Mouse (Mus musculus) spleen, postnatal 4 days (tissue): Measurements from ENCODE around the gene Epha2.
A peak's percentile ranks its signal among the peaks of the same experiment; 100 is the strongest.

ENCODE experiments used
- DNase-seq, 2 experiments: peaks; one replicate each; pipeline ENCODE4 v3.0.0; 2022; ENCODE audit warnings: low spot score in 2 of 2

The Epha2 gene

DNA sequence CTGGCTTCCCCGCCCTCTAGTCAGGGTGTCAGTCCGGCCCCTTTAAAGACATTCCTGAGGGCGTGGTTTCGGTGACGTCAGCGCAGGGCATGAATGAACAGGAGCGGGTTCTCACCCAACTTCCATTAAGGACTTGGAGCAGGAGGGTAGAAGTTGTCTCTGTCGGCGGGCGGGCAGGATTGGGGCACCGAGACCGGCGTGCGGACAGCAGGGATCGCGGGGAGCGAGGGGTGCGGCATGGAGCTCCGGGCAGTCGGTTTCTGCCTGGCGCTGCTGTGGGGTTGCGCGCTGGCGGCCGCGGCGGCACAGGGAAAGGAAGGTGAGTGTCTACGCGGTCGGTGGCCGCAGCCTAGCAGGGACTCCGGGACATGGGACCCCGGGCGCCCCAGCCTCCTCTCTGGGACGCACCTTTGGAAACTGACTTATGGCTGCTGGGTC lies at the start of gene Epha2:
TSS of gene Epha2 (plus strand) at position 125 of the 438 bp plus-strand sequence.
- DNase-seq: peak in 1 of 2 experiments; percentile 75

DNA sequence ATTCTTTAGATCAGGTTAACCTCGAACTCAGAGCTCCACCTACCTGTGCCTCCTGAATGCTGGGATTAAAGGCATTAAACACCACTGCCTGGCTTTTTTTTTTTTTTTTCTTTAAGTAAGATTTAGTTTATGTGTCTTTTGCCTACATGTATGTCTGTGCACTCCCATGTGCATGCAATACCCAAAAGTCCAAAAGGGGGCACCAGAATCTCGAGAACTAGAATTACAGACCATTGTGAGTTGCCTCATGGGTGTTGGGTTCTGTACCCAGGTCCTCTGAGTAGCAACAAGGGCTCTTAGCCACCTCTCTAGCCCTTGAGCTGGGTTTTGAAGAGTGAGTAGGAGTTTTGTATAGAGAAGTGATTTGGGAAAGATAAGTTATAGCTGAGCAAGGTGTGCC lies 48.4 kb upstream of the Epha2 start:
- no peak for DNase-seq

DNA sequence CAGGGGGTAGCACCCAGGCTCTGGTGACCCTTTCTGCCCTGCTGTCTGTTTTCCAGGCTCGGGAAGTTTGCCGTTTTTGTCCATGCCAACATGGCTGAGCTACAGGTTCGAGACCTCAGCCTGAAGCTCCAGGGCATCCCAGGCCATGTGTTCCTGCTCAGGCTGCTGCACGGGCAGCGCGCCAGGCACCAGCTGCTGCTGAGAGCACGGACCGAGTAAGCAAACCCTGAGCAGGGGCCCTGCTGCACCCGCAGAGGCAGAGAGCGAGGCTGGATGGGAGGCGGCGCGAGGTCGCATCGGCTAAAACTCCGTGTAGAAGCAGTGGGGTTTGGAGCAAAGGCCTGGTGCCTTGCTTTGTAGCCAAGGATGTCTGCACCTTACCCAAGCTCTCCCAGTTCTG lies 46.8 kb upstream of the Epha2 start:
- no peak for DNase-seq

DNA sequence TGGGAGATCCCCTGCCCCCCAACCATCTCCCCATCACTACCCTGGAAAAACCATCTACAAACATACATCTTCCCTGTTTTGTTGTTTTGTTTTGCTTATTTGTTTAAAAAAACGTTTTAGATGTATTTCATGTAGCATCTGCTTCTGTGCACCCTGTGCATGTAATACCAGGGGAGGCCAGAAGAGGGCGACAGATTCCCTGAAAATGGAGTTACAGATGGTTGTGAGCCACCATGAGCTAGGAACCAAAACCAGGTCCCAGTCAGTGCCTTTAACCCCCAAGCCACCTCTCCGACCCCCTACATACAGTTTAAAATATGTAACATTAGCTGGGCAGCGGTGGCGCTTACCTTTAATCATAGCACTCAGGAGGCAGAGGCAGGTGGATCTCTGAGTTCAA lies 43.6 kb upstream of the Epha2 start:
- no peak for DNase-seq

DNA sequence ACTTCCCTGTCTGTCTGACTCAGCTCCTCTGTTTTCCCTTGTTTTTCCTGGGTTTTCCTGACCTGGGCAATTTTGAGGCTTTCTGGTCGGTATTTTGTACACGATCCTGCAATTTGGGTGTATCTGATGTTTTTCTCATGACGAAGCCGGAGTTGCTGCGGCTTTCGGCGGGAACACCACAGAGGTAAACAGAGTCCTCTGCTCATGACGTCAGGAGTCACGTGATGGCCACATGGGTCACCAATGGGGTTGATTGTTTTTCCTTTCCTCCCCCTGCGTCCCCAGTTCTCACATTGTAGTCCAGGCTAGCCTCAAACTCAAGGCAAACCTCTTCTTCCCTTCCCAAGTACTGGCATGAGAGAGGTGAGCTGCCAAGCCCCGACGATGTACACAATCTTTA lies 41.6 kb upstream of the Epha2 start:
- no peak for DNase-seq

DNA sequence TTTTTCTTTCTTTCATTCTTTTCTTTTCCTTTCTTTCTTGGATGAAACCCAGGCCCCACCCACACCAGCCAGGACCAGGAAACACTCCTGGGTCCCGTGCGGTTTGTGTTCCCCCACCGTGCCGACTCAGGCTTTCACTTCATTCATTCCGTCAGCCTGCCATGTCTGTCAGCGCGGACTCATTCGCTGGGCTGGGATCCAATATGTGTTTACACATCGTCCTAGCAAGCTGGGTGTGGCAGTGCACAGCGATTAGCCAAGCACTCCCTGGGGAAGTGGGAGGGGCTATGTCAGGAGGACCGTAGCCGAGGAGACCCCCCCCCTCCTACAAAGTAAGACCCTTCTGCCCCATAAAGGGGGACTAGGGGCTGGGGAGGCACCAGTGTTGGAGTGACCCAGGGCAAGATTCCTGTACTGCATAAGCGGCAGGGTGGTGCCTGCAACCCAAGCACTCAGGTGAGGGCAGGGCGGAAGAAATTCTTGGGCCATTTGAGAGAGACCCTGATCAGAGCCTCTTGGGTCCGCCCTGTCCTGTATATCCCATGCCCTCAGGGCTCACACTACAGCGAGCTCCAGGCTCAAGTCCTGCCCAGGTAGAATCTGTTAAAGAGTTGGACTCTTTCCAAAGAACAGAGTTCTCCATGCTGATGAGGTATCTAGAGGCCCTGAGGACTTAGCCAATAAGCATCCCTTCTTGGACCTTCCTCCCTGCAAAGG lies 40.9 kb upstream of the Epha2 start:
- no peak for DNase-seq

DNA sequence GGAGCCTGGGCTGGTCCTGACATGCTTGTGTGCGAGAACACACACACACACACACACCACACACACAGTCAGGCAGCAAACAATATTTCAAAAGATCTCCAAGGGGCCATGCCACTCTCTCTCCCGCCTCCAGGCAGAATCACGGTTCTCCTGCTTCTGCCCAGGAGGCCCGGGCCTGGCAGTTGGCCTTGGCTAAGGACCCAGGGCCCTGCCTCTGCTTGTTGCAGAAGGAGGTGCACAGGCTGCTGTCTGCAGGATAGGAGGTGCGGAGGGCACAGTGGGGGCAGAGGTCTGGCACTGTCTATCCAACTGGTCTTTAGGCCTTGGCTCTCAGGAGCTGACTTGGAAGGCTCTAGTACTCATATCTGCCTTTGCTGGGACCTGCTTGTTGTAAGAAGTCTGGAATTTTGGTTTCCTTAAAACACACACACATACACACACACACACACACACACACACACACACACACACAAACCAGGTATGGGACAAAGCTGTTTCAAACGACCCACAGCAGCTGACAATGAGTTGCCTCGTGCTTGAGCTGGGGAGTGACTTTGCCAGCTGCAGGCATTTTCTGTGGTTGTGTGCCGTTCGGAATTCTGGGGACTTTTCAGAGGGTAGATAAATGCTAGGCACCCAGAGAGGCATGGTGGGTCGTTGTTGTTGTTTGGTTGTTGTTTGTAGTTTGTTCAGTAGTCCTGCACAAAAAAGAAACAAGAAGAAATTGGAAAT lies 38.0 kb upstream of the Epha2 start:
- no peak for DNase-seq

DNA sequence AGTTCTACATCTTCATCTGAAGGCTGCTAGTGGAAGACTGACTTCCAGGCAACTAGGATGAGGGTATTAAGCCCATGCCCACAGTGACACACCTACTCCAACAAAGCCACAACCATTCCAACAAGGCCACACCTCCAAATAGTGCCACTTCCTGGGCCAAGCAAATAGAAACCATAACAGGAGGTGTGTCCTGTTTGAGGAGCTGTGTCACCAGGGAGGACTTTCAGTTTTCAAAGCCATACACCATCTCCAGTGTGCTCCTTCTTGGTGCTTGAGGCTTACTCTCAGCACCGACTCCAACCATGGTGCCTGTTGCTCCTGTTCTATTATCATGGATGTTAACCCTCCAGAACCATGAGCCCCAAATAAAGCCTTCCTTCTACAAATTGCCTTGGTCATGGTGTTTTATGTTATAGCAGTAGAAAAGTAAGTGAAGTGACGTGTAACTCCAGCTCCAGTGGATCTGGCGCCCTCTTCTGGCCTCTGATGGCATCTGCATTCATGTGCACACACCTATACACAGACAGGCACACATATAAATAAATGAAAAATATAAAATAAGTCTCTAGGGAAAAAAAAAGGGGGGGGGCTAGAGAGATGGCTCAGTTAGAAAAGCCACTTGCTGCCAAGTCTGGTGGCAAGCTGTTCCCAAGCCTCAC lies 34.9 kb upstream of the Epha2 start:
- no peak for DNase-seq

DNA sequence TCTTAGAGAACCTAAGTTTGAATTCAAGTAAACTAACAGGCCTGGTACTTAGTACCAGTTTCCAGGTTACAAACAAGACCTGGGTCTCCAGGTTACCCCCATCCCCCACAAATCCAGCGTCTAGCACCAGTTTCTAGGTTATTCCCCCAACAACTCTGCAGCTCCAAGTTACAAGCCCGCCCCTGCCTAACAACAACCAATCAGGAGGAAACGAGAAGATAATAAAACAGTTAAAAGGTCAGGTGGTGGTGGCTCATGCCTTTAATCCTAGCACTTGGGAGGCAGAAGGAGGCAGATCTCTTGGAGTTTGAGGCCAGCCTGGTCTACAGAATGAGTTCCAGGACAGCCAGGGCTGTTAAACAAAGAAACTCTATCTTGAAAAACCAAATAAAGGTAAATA lies 33.8 kb upstream of the Epha2 start:
- no peak for DNase-seq

DNA sequence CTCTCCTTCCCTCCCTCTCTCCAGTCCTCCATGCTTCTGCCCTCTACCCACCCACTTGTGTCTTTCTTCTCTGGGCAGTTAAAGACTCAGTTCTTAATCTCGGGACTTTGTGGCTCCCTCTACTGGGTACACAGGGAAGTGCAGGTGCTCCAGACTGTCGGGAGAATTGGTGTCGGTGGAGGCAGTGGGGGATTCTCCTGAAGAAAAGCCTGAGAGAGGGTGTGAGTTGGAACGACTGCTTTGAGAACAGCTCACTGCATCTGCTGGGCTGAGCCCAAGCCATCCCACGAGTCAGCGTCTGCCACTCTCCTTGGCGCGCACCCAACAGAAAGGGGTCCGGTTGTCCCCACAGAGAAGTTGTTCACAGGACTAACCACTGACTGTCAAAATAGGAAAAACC lies 33.2 kb upstream of the Epha2 start:
- peak in 1 of 2 experiments; percentile 40 for DNase-seq

DNA sequence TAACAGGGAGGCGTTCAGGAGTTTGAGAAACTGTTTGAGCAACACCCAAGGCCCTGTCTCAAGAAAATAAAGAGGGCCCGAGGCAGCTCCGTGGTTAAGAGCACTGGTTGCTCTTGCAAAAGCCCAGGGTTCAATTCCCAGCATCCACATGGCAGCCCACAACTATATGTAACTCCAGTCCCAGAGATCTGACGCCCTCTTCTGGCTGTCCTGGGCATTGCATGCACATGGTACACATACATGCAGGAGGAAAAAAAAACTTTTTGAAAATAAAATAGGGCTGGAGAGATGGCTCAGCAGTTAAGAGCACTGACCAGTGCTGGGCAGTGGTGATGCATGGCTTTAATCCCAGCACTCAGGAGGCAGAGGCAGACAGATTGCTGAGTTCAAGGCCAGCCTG lies 32.7 kb upstream of the Epha2 start:
- no peak for DNase-seq

DNA sequence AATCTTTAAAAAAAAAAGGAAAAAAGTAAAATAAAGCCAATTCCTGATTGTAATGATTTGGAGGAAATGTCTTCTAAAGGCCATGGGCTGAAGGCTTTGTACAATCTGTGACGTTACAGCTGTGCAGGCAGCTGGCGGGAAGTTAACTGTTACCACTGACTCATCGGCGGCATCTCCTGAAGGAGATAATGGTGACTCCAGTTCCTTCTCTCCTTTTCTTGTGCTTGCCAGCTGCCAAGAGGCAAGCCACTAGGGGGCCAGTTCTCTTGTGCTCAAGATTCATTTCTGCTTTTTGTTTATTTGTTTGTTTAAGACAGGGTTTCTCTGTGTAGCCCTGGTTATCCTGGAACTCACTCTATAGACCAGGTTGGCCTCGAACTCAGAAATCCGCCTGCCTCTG lies 32.0 kb upstream of the Epha2 start:
- no peak for DNase-seq

DNA sequence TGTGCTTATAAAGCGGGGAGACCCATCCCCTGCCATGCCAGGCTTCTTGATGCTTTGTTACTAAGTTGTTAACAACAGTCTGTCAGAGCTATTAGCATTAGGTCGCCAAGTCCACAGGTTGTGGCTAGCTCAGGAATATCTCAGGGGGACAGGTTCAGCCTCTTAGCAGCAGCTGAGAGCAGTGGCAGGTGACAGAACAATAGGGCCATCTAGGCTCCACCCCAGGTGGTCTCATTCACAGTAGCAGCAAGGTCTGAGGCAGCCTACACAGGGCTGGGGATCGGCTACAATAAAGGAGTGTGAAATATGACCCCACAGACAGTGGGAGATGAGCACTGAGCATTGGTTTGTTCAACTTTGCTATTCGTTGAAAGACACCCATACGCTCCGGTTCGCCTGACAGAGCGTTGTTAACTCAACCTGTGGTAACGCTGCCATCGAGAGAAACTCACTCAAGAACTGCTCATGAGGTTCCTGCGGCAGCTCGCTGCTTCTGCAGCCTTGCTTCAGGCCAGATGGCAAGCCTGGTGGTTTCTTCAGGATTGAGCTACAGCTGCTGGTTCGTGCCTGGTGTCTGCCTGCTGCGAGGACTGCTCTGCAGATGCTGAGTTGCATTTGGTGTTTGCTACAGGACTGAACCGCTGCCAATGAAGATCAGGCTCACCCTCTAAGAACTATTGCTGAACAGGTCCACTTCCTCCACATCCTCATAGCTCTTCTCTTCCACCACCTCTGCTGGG lies 30.7 kb upstream of the Epha2 start:
- no peak for DNase-seq

DNA sequence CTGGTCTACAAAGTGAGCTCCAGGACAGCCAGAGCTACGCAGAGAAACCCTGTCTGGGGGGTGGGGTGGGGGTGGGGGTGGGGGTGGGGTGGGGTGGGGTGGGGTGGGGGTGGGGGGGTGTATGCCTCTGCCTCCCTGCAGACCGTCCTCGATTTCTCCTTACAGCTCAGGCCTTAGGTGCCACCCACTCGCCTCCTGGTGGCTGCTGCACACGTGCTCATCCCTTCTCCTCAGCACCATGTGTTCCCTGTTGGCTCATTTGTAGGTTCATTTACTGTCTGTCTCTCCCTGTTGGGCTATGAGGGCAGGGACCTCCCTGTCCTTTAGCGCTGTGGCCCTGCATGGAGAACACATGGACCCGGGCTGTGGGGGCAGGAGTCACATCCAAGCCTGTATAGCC lies 29.8 kb upstream of the Epha2 start:
- no peak for DNase-seq

DNA sequence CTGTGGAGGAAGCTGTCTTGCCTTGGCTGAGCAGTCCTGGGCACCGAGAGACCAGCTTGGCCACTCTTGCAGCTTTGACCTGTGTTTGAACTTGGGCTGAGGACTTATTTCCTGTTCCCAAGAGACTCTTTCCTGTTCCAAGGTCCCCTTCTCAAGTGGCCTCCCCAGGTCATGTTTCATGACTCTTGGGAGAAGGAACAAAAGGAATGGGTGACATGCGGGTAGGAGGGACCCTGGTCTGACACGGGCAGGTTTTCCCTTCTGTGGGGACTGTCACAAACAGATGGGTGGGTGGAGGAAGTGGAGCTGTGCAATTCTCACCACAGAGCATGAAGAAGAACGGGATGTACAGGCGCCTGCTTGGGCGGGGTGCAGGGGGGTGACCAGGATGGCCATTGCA lies 29.3 kb upstream of the Epha2 start:
- no peak for DNase-seq

DNA sequence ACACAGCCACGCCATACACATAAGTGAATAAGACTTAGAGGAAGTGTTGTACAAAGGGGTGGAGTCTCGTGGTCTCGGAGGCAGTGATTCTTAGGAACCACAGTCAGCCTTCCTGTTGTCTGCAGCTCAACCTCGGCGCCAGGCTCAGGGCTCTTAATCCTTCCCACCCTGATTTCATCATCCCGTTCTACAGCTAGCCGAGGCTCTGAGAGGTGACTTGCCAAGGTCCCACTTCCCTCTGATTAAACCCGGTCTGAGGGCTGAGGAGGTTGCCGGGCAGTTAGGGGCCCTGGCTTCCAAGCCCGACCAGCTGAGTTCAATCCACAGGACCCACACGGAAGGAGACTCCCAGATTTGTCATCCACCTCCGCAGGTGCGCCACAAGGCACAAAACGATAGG lies 28.2 kb upstream of the Epha2 start:
- DNase-seq: no peak

DNA sequence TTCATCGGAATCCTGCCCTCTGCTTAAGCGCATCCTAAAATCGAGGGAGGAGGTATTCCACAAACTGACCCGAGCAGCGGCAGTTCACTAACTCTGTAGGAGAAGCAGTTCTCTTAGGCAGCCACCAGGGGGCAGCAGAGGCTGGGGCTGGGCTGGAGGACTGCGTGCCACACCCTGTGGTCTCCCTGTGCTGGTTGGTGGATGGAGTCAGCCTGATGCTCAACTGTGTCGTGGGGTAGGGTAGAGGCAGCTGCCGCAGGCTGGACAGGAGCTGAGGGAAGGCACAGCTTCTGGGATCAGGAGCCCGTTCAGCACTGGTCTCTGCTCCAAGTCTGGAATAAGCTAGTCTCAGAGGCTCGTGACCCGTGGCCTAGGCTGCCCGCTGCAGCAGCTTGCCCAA lies 27.7 kb upstream of the Epha2 start:
- peak; percentile 76 to 93 for DNase-seq

DNA sequence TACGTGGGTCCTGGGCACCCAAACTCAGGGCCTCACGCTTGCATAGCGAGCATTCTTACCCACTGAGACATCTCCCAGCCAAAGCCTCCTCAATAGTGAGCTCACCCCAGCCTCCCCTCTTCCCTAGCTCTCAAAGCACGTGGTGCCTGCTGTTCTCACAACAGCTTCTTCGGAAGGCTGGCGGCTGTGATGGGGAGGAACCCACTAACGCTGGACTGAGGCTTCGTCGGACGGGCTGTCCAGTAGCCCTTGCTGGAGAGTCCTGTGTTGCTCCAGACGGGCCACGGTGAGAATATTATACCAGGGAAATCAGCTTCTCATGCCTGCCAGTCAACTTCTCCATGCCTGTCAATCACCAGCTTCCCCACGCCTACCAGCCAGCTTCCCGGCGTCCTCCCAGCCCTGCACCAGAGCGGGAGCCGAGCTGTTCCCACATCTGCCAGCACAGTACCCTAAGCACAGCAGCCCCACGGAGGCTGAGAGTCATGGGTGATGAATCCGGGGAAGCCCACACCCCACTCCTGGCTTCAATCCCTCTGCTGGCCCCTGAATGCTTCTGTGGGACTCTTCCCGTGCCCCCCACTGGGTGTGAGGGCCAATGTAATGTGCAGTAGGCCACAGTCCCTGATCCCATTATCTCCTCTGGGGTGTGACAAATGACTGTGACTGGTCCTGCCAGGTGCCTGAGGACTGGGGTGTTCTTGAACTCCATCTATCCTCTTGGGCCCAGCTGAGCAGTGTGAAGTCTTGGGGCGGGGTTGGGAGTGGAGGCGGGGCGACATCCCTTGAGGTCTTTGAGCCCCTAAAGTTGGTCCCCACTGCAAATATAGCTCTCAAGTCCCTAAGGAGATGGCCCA lies 26.3 kb upstream of the Epha2 start:
- no peak for DNase-seq

DNA sequence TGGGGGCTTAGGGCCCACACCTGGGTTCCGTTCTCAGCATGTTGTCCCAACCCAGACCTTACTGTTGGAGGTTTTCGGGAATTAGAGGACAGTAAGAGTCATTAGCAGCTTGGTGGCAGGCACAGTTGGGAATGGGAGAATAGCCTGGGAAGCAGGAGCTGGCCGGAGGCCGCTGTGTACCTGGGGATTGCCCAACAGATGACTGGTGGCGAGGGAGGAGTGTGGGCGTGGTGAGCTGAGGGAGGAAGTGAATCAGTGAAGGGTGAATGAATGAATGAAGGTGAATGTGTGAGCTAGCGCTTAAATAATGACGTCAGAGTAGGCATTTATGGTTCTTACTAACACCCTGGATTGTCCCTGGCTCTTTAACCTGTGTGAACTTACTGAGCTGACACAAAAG lies 23.9 kb upstream of the Epha2 start:
- DNase-seq: no peak

DNA sequence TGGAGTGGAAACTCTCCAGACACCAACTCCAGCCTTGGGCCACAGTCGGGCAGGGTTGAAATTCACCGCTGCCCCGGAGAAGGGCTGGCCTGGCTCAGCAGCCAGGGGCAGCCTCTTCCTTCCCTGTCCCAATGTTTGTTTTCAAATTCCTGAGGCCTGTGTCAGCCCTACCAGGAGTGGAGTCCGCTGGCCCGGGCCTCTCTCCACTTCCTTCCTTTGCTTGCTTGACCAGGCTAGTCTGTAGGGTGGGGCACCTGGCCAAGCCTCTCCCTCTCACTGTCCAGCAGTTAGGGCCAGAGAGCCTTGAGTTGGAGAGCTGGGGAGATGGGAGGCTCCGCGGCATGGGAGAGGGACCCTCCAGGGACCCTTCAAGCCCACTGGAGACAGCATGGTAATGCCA lies 22.9 kb upstream of the Epha2 start:
- no peak for DNase-seq

DNA sequence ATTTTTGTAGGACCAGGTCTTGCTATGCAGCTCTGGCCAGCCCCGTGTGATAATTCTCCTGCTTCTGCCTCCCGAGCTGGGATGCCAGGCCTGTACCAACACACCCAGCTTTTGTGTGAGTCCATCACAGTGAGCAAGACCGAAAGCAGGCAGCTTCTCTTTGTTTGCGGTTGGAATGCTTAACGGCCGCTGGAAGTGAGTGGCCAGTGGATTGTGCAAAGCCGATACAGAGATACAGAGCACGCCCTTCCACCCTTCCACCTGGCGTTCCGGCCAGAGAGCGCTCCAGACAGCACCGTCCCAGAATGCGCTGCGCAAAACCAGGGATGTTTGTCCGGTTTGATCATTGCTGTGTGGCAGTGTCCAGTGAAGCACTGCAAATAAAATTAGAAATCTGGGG lies 21.7 kb upstream of the Epha2 start:
- DNase-seq: no peak
